Mouse (Mus musculus): ENCODE measurements around the gene 2410004B18Rik. TPM values are rescaled to one million over a fixed set of nuclear protein-coding genes. Genes with fewer than 3 reads are reported as not detected.

Gene 2410004B18Rik
- polyA plus RNA-seq, 1 experiment, result 23.2 TPM

GRCm38 (mm10) chr3:145929525-145930400, 8.1 kb upstream of the 2410004B18Rik start:
- Histone ChIP-seq H3K4me1 (ENCODE audit: control insufficient read depth, insufficient read depth, low read length) (peaks cover 41% of the 10 kb centered on the region), H3K4me3 (ENCODE audit: insufficient read depth, low read length) (0 out of 2 replicates have a peak overlapping the region, but pooled peaks have one; percentile 6), H3K27ac (ENCODE audit: insufficient read depth, low read depth, low read length) (peak overlapping the region; percentile 89)
- no peak for TF ChIP-seq POLR2A (IDR thresholded peaks at IDR 0.05; ENCODE audit: borderline replicate concordance, low read depth, low read length)
- TF ChIP-seq CTCF (IDR thresholded peaks at IDR 0.05; ENCODE audit: low read depth, low read length), result no peak

GRCm38 (mm10) chr3:145933845-145934244, 4.0 kb upstream of the 2410004B18Rik start:
- H3K4me1 ChIP-seq (ENCODE audit: control insufficient read depth, insufficient read depth, low read length), result peaks cover 16% of the 10 kb centered on the region
- H3K4me3 ChIP-seq (ENCODE audit: insufficient read depth, low read length), result no peak overlapping the region
- H3K27ac ChIP-seq (ENCODE audit: insufficient read depth, low read depth, low read length), result no peak overlapping the region
- TF ChIP-seq POLR2A (IDR thresholded peaks at IDR 0.05; ENCODE audit: borderline replicate concordance, low read depth, low read length) (no peak), CTCF (IDR thresholded peaks at IDR 0.05; ENCODE audit: low read depth, low read length) (no peak)

- Histone ChIP-seq H3K27ac (ENCODE audit: insufficient read depth, low read depth, low read length) (no peak overlapping the region), H3K4me1 (ENCODE audit: control insufficient read depth, insufficient read depth, low read length) (peaks cover 16% of the 10 kb centered on the region)
- TF ChIP-seq CTCF (IDR thresholded peaks at IDR 0.05; ENCODE audit: low read depth, low read length), result no peak
- no peak for TF ChIP-seq POLR2A (IDR thresholded peaks at IDR 0.05; ENCODE audit: borderline replicate concordance, low read depth, low read length)
These were observed 863 bp downstream of the 2410004B18Rik start for GRCm38 (mm10) chr3:145938405-145939349.

GRCm38 (mm10) chr3:145939402-145939801, 1.6 kb downstream of the 2410004B18Rik start:
- no peak overlapping the region for H3K27ac ChIP-seq (ENCODE audit: insufficient read depth, low read depth, low read length)
- H3K4me1 ChIP-seq (ENCODE audit: control insufficient read depth, insufficient read depth, low read length), result peaks cover 16% of the 10 kb centered on the region
- H3K4me3 ChIP-seq (ENCODE audit: insufficient read depth, low read length), result peak overlapping the region; percentile 99
- no peak for TF ChIP-seq CTCF (IDR thresholded peaks at IDR 0.05; ENCODE audit: low read depth, low read length)
- no peak for TF ChIP-seq POLR2A (IDR thresholded peaks at IDR 0.05; ENCODE audit: borderline replicate concordance, low read depth, low read length)

More at GRCm38 (mm10) chr3:145938405-145939349, 863 bp downstream of the 2410004B18Rik start:
- peak overlapping the region; percentile 99 for H3K4me3 ChIP-seq (ENCODE audit: insufficient read depth, low read length)

GRCm38 (mm10) chr3:145939971-145940370, 2.2 kb downstream of the 2410004B18Rik start:
- TF ChIP-seq CTCF (IDR thresholded peaks at IDR 0.05; ENCODE audit: low read depth, low read length) (no peak), POLR2A (IDR thresholded peaks at IDR 0.05; ENCODE audit: borderline replicate concordance, low read depth, low read length) (no peak)
- H3K4me3 ChIP-seq (ENCODE audit: insufficient read depth, low read length), result no peak overlapping the region
- no peak overlapping the region for H3K27ac ChIP-seq (ENCODE audit: insufficient read depth, low read depth, low read length)
- peaks cover 16% of the 10 kb centered on the region for H3K4me1 ChIP-seq (ENCODE audit: control insufficient read depth, insufficient read depth, low read length)

GRCm38 (mm10) chr3:145941971-145942370, 4.2 kb downstream of the 2410004B18Rik start:
- no peak for TF ChIP-seq CTCF (IDR thresholded peaks at IDR 0.05; ENCODE audit: low read depth, low read length)
- TF ChIP-seq POLR2A (IDR thresholded peaks at IDR 0.05; ENCODE audit: borderline replicate concordance, low read depth, low read length), result no peak
- Histone ChIP-seq H3K27ac (ENCODE audit: insufficient read depth, low read depth, low read length) (no peak overlapping the region), H3K4me1 (ENCODE audit: control insufficient read depth, insufficient read depth, low read length) (peaks cover 19% of the 10 kb centered on the region), H3K4me3 (ENCODE audit: insufficient read depth, low read length) (no peak overlapping the region)

GRCm38 (mm10) chr3:145944348-145944747, 6.5 kb downstream of the 2410004B18Rik start:
- TF ChIP-seq CTCF (IDR thresholded peaks at IDR 0.05; ENCODE audit: low read depth, low read length) (no peak), POLR2A (IDR thresholded peaks at IDR 0.05; ENCODE audit: borderline replicate concordance, low read depth, low read length) (no peak)

GRCm38 (mm10) chr3:145945904-145946303, 8.1 kb downstream of the 2410004B18Rik start:
- no peak overlapping the region for H3K4me3 ChIP-seq (ENCODE audit: insufficient read depth, low read length)
- TF ChIP-seq CTCF (IDR thresholded peaks at IDR 0.05; ENCODE audit: low read depth, low read length) (no peak), POLR2A (IDR thresholded peaks at IDR 0.05; ENCODE audit: borderline replicate concordance, low read depth, low read length) (no peak)
- H3K27ac ChIP-seq (ENCODE audit: insufficient read depth, low read depth, low read length), result no peak overlapping the region
- H3K4me1 ChIP-seq (ENCODE audit: control insufficient read depth, insufficient read depth, low read length), result peaks cover 7% of the 10 kb centered on the region; the same call in 1 of the 2 replicates

More at GRCm38 (mm10) chr3:145944348-145944747, 6.5 kb downstream of the 2410004B18Rik start:
- no peak overlapping the region for H3K4me3 ChIP-seq (ENCODE audit: insufficient read depth, low read length)
- peaks cover 15% of the 10 kb centered on the region for H3K4me1 ChIP-seq (ENCODE audit: control insufficient read depth, insufficient read depth, low read length)
- no peak overlapping the region for H3K27ac ChIP-seq (ENCODE audit: insufficient read depth, low read depth, low read length)

GRCm38 (mm10) chr3:145946654-145947053, 8.8 kb downstream of the 2410004B18Rik start:
- no peak overlapping the region for H3K27ac ChIP-seq (ENCODE audit: insufficient read depth, low read depth, low read length)
- peaks cover 6% of the 10 kb centered on the region; the same call in 1 of the 2 replicates for H3K4me1 ChIP-seq (ENCODE audit: control insufficient read depth, insufficient read depth, low read length)
- TF ChIP-seq CTCF (IDR thresholded peaks at IDR 0.05; ENCODE audit: low read depth, low read length) (no peak), POLR2A (IDR thresholded peaks at IDR 0.05; ENCODE audit: borderline replicate concordance, low read depth, low read length) (no peak)
- no peak overlapping the region for H3K4me3 ChIP-seq (ENCODE audit: insufficient read depth, low read length)

Data from bone marrow macrophage, adult 2 months (primary cell).